Mouse (Mus musculus): ENCODE measurements around the gene Pmfbp1.

- TF ChIP-seq MAFK (IDR thresholded peaks at IDR 0.05; ENCODE audit: insufficient read depth, low read depth, low read length) (no peak), CHD2 (IDR thresholded peaks at IDR 0.05; ENCODE audit: low read depth, low read length) (no peak), ZC3H11A (IDR thresholded peaks at IDR 0.05; ENCODE audit: borderline replicate concordance, low read depth, low read length) (no peak), ZNF384 (IDR thresholded peaks at IDR 0.05; ENCODE audit: low read depth, low read length) (no peak), HCFC1 (IDR thresholded peaks at IDR 0.05; ENCODE audit: borderline replicate concordance, insufficient read depth, low read length) (no peak)
Measured at GRCm38 (mm10) chr8:109590901-109591300, 97.1 kb downstream of the Pmfbp1 start.

All from ES-E14 (cell line).